Mouse (Mus musculus): ENCODE measurements around the gene Stim2. TPM values are rescaled to one million over a fixed set of nuclear protein-coding genes. Genes with fewer than 3 reads are reported as not detected.

The Stim2 gene
- polyA plus RNA-seq, 1 experiment: 12.7 TPM

Other genes with a start within 250 kb of the Stim2 start
- gene Tbc1d19, start 188.9 kb upstream of the Stim2 start, polyA plus RNA-seq (2012; rRNA removed): 1.4 and 2.1 TPM in 2 replicates